Mouse (Mus musculus) megakaryocyte progenitor cell, adult 5-6 weeks (primary cell): ENCODE results near the gene Dbi. TPM values are rescaled to one million over a fixed set of nuclear protein-coding genes. Genes with fewer than 3 reads are reported as not detected.
A peak's percentile ranks its signal among the peaks of the same experiment; 100 is the strongest.

ENCODE experiments used
- ATAC-seq: replicated peaks from 2 replicates; pipeline ENCODE4 v1.8.0; 2016; ENCODE audit warnings: mild to moderate bottlenecking, moderate TSS enrichment, inconsistent platforms; ENCODE audit not compliant: poor library complexity
- total RNA-seq, 2 experiments: library from RNA; stranded (forward) in 1 of 2; stranded (reverse) in 1 of 2; fragments of 157-497, 149-512 nt in 1 of 2; fragments of 200-1000 nt in 1 of 2; gene quantifications; 2 replicates each; pipeline versions ENCODE4 v1.2.3 to v1.2.4; 2015 to 2017

Gene Dbi
- total RNA-seq, 2 experiments from 2014 or later: 344 to 346 TPM

- ATAC-seq: peak; percentile 22; the same call in 1 of the 2 replicates
Observed at GRCm38 (mm10) chr1:120122634-120123383, 1.9 kb upstream of the Dbi start.

- 0 out of 2 replicates have a peak, but pooled peaks have one; percentile 4 for ATAC-seq
Observed at GRCm38 (mm10) chr1:120121930-120122530, 1.2 kb upstream of the Dbi start.

- peak; percentile 4 for ATAC-seq
Observed at GRCm38 (mm10) chr1:120120141-120120968, 523 bp downstream of the Dbi start.

GRCm38 (mm10) chr1:120119389-120119788 lies 1.5 kb downstream of the Dbi start:
- no peak for ATAC-seq

- ATAC-seq: no peak
Observed at GRCm38 (mm10) chr1:120118854-120119253, 2.0 kb downstream of the Dbi start.

- no peak for ATAC-seq
Observed at GRCm38 (mm10) chr1:120116106-120116505, 4.8 kb downstream of the Dbi start.

- ATAC-seq: no peak
Observed at GRCm38 (mm10) chr1:120115671-120116081, 5.2 kb downstream of the Dbi start.

GRCm38 (mm10) chr1:120112251-120113187 lies 8.4 kb downstream of the Dbi start:
- ATAC-seq: peak; percentile 77

- no peak for ATAC-seq
Observed at GRCm38 (mm10) chr1:120111766-120112165, 9.1 kb downstream of the Dbi start.

GRCm38 (mm10) chr1:120109741-120110432 lies 11.0 kb downstream of the Dbi start:
- ATAC-seq: no peak

- ATAC-seq: peak; percentile 76
Observed at GRCm38 (mm10) chr1:120105556-120105959, 15.3 kb downstream of the Dbi start.

- ATAC-seq: no peak
Observed at GRCm38 (mm10) chr1:120101227-120101609, 19.7 kb downstream of the Dbi start.

GRCm38 (mm10) chr1:120100456-120101226 lies 20.2 kb downstream of the Dbi start:
- peak; percentile 74 for ATAC-seq

- ATAC-seq: peak; percentile 79
Observed at GRCm38 (mm10) chr1:120099483-120099882, 21.4 kb downstream of the Dbi start.

GRCm38 (mm10) chr1:120098327-120098726 lies 22.6 kb downstream of the Dbi start:
- peak; percentile 30; the same call in 1 of the 2 replicates for ATAC-seq

- ATAC-seq: peak; percentile 54
Observed at GRCm38 (mm10) chr1:120094920-120095319, 26.0 kb downstream of the Dbi start.

- peak; percentile 90 for ATAC-seq
Observed at GRCm38 (mm10) chr1:120093482-120094134, 27.3 kb downstream of the Dbi start.

- no peak for ATAC-seq
Observed at GRCm38 (mm10) chr1:120090880-120091570, 29.9 kb downstream of the Dbi start.
